Mouse (Mus musculus): ENCODE measurements around the gene Nwd2.

The Nwd2 gene

DNA sequence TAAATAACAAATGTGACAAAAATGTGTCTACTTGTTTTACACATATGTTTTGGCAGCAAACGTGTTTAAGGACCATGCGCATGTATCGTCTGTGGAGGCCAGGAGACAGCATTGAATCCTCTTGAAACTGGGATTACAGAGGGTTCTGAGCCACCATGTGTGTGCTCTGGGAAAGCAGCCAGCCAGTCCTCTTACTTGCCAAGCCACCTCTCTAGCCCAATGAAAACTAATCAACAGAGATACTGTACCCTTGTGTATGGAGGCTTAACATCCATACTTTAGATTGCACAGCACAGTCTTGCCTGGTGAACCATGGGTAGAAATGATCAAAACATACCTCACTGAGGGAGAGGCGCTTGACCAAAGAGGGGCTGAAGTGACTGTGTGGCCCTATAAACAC, 117.0 kb downstream of the Nwd2 start:
- DNase-seq, result no peak

- DNase-seq, result peak; percentile 30
Observed at GRCm38 (mm10) chr5:63766715-63767114, 117.8 kb downstream of the Nwd2 start.

- DNase-seq, result no peak
Observed at GRCm38 (mm10) chr5:63767464-63767863, 118.6 kb downstream of the Nwd2 start.

GRCm38 (mm10) chr5:63768220-63768619, 119.3 kb downstream of the Nwd2 start:
- DNase-seq, result no peak

DNA sequence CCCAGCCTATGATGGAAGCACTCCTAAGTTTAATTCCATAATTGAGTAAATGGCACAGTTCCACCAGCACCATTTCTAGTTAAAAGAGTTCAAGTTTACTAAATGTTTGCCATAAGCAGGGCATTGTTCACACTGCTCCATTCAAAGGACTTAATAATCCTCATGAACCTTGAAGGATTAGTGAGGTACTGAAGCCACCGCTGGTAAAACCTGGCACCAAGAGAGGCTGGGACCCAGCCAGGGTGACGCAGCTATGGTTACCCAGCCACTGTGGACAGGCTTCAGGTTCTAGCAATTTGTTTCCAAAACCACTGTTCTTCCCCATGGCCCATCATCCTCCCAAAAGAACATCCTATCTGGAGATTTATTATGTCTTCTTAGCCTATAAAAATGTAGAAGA, 124.1 kb downstream of the Nwd2 start:
- DNase-seq, result no peak

- no peak for DNase-seq
Observed at GRCm38 (mm10) chr5:63773603-63774002, 124.7 kb downstream of the Nwd2 start.

- no peak for DNase-seq
Observed at GRCm38 (mm10) chr5:63788156-63788826, 139.4 kb downstream of the Nwd2 start.

DNA sequence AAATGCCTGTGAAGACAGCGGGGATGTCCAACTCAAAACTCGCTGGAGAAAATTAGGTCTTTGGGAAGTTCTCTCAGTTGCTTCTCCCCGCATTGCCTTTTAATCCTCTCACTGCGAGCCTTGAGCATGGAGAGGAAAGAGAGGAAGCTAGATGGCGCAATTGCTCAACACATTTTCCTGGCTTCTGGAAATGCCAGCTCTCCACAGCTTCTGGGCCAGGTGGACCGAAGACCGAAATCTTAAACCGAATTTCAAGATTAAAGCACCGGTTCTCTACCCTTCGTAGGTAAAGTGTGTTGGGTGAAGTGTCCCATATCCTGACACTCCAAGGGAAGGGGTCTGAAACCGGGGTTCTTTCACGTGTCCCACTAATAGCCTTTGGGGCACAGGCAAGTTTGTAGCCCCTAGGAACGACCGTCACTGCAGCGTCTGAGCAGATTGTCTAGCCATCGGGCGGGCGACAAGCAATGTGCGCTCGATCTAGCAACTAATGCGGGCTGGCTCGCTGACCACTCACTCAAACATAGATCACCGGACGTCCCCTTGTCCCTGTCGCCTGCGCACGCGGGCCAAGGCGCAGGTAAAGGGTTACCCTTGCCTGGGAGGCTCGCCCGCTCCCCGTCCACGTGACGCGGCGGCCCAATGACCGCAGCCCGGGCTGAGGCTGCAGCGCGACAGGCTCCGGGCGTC, 163.1 kb downstream of the Nwd2 start, which contains the start of gene 0610040J01Rik:
0610040J01Rik (plus strand) TSS at position 545 of the 690 bp plus-strand sequence.
- peak; percentile 15 for DNase-seq

GRCm38 (mm10) chr5:63812509-63812865, 163.6 kb downstream of the Nwd2 start:
- DNase-seq, result no peak

GRCm38 (mm10) chr5:63816643-63817042, 167.7 kb downstream of the Nwd2 start:
- no peak for DNase-seq

- DNase-seq, result no peak
Observed at GRCm38 (mm10) chr5:63817270-63817669, 168.4 kb downstream of the Nwd2 start.

GRCm38 (mm10) chr5:63818975-63819374, 170.1 kb downstream of the Nwd2 start:
- DNase-seq, result no peak

- DNase-seq, result no peak
Observed at GRCm38 (mm10) chr5:63819519-63819918, 170.6 kb downstream of the Nwd2 start.

GRCm38 (mm10) chr5:63821176-63821575, 172.3 kb downstream of the Nwd2 start:
- DNase-seq, result peak; percentile 10

DNA sequence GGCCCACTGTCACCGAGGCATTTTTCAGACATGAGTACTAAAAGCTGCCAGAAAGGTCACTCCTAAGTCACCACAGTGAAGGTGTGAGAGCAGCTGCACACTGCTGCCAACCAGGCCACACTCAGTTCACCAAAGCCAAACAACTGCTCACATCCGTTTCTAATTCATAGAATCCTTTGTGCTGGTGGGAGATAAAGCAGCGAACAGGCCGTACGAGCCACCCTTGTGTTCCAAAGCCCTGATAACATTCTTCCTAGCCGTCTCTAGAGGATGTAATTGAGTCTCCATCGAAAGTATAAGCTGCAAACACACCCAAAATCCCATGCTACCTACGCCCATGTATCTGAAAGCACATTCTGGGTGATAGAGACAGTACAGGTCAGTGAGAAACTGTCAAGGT, 173.0 kb downstream of the Nwd2 start:
- no peak for DNase-seq

- no peak for DNase-seq
Observed at GRCm38 (mm10) chr5:63823362-63824332, 174.7 kb downstream of the Nwd2 start.

- no peak for DNase-seq
Observed at GRCm38 (mm10) chr5:63824599-63825350, 175.9 kb downstream of the Nwd2 start.

DNA sequence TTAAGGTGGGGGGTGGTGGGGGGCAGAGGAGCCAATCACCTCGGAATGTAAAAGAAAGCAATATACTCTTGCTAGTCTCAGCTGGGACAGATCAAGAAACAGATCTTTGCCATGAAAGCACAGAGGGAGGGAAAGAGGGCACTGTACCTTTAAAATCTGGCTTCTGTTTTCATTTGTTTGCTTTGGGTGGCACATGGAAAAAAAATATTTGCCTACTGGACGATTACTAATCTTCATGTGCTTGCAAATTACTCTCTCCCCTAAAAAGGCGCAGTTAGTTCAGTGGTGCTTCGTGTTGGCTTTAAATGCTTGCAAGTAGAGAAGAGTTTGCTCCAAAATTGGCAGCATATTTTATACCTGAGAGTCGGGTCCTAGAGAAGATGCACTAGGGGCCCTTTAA, 177.0 kb downstream of the Nwd2 start:
- DNase-seq, result no peak

DNA sequence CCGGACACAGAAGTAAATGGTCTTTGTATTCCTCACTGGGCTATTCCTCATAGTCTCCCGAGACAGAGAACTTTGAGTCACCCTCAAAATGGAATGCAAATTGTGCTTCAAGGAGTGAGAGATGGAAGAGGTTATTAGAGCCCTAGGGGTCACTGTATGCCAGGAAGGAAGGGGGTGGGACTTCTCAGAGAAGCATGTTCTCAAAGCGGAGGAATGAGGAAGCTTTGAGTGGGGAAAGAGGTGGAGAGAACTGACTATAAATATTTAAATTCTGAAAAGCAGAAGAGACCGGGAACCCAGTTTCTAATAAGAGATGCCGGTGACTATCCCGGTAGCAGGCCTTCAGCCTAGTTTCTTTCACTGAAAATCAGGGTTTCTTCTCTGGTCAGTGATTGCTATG, 178.1 kb downstream of the Nwd2 start:
- DNase-seq, result no peak

GRCm38 (mm10) chr5:63827415-63828053, 178.6 kb downstream of the Nwd2 start:
- no peak for DNase-seq

GRCm38 (mm10) chr5:63828380-63829185, 179.7 kb downstream of the Nwd2 start:
- DNase-seq, result no peak
